Mouse (Mus musculus): ENCODE results near the gene Krt24. TPM values are rescaled to one million over a fixed set of nuclear protein-coding genes. Genes with fewer than 3 reads are reported as not detected.

Gene Krt24
- total and polyA plus RNA-seq, 3 experiments, result not detected

DNA sequence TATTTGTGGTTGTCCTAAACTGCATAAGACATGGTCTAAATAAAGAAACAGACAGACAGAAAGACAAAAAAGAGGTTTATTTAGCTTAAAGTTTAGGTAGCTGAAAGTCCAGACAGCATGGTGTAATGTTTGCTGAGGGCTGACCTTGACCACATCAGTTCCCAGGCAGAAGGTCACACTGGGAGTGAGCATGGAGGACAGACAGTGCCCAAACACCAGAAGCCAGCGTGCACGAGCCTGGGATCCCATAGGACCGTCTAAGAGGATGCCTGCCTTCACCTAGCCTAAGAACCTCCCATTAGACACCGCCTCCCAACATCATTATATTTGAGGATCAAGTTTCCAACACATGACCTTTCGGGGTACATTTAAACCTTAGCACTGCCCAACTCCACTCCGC lies 9.4 kb downstream of the Krt24 start:
- no peak overlapping the region for H3K27ac ChIP-seq (ENCODE audit: control insufficient read depth, low read depth, low read length)
- H3K9ac ChIP-seq (ENCODE audit: control insufficient read depth, low read depth, low read length, poor library complexity, severe bottlenecking), result no peak overlapping the region
- no peak for DNase-seq (ENCODE audit: low read depth, low spot score)
- no peaks in the 10 kb centered on the region for H3K79me2 ChIP-seq (ENCODE audit: control insufficient read depth, insufficient read depth, low read length, poor library complexity)
- no peaks in the 10 kb centered on the region for H3K36me3 ChIP-seq (ENCODE audit: control insufficient read depth in 1 of 2, insufficient read depth in 2 of 2, low read length in 2 of 2)
- H3K27me3 ChIP-seq (ENCODE audit: control insufficient read depth in 1 of 2, insufficient read depth in 2 of 2, low read length in 2 of 2), result peaks cover 11 to 13% of the 10 kb centered on the region in 2 experiments
- no peaks in the 10 kb centered on the region for H3K9me3 ChIP-seq (replicated peaks; ENCODE audit: insufficient read depth, low read length)
- H3K4me3 ChIP-seq (ENCODE audit: control insufficient read depth in 1 of 2, insufficient read depth in 1 of 2, low read depth in 2 of 2, low read length in 2 of 2), result no peak overlapping the region
- H3K4me1 ChIP-seq (ENCODE audit: control insufficient read depth in 1 of 2, insufficient read depth in 2 of 2, low read length in 2 of 2), result no peaks in the 10 kb centered on the region
- no peak for TF ChIP-seq RCOR1 (IDR thresholded peaks at IDR 0.05; ENCODE audit: low read depth, low read length)
- no peak for TF ChIP-seq ZMIZ1 (IDR thresholded peaks at IDR 0.05; ENCODE audit: low read depth, low read length)
- no peak for TF ChIP-seq ZNF384 (IDR thresholded peaks at IDR 0.05; ENCODE audit: low read depth, low read length)
- no peak for TF ChIP-seq EP300 (IDR thresholded peaks at IDR 0.05; ENCODE audit: low read depth in 1 of 2, low read length in 2 of 2)
- no peak for TF ChIP-seq NELFE (IDR thresholded peaks at IDR 0.05; ENCODE audit: low read depth, low read length)
- TF ChIP-seq USF1 (IDR thresholded peaks at IDR 0.05; ENCODE audit: low read depth, low read length), result no peak
- TF ChIP-seq CHD2 (IDR thresholded peaks at IDR 0.05; ENCODE audit: low read length), result no peak
- TF ChIP-seq ETS1 (IDR thresholded peaks at IDR 0.05; ENCODE audit: low read depth, low read length), result no peak
- no peak for TF ChIP-seq RAD21 (IDR thresholded peaks at IDR 0.05; ENCODE audit: low read depth, low read length)
- TF ChIP-seq TAL1 (IDR thresholded peaks at IDR 0.05; ENCODE audit: low read length), result no peak
- no peak for TF ChIP-seq CHD1 (IDR thresholded peaks at IDR 0.05; ENCODE audit: low read depth, low read length)
- TF ChIP-seq MAX (IDR thresholded peaks at IDR 0.05; ENCODE audit: low read length), result no peak
- TF ChIP-seq GATA1 (IDR thresholded peaks at IDR 0.05; ENCODE audit: low read depth, low read length), result no peak
- TF ChIP-seq MAFK (IDR thresholded peaks at IDR 0.05; ENCODE audit: borderline replicate concordance, low read depth, low read length), result no peak
- TF ChIP-seq BHLHE40 (IDR thresholded peaks at IDR 0.05; ENCODE audit: borderline replicate concordance, low read depth, low read length), result no peak
- TF ChIP-seq POLR2AphosphoS5 (IDR thresholded peaks at IDR 0.05; ENCODE audit: borderline replicate concordance, low read depth, low read length), result no peak
- TF ChIP-seq JUND (IDR thresholded peaks at IDR 0.05; ENCODE audit: low read depth, low read length), result no peak
- TF ChIP-seq MAZ (IDR thresholded peaks at IDR 0.05; ENCODE audit: low read depth, low read length), result no peak

- no peak overlapping the region for H3K4me3 ChIP-seq (ENCODE audit: control insufficient read depth in 1 of 2, insufficient read depth in 1 of 2, low read depth in 2 of 2, low read length in 2 of 2)
- H3K79me2 ChIP-seq (ENCODE audit: control insufficient read depth, insufficient read depth, low read length, poor library complexity), result no peaks in the 10 kb centered on the region
- TF ChIP-seq ZKSCAN1 (IDR thresholded peaks at IDR 0.05; ENCODE audit: low read depth, low read length) (no peak), USF2 (IDR thresholded peaks at IDR 0.05; ENCODE audit: borderline replicate concordance in 1 of 2, insufficient read depth in 1 of 2, low read depth in 1 of 2, low read length in 2 of 2) (no peak), NRF1 (IDR thresholded peaks at IDR 0.05; ENCODE audit: insufficient read depth, low read depth, low read length, poor library complexity, severe bottlenecking) (no peak), MAFK (IDR thresholded peaks at IDR 0.05; ENCODE audit: borderline replicate concordance, low read depth, low read length) (no peak), POLR2A (IDR thresholded peaks at IDR 0.05; ENCODE audit: control insufficient read depth in 1 of 2, insufficient read depth in 1 of 2, low read depth in 1 of 2, low read length in 2 of 2, poor library complexity in 1 of 2) (no peak), ZNF384 (IDR thresholded peaks at IDR 0.05; ENCODE audit: low read depth, low read length) (no peak), TCF12 (IDR thresholded peaks at IDR 0.05; ENCODE audit: low read depth, low read length) (no peak), SMC3 (IDR thresholded peaks at IDR 0.05; ENCODE audit: low read depth, low read length) (no peak), HCFC1 (IDR thresholded peaks at IDR 0.05; ENCODE audit: low read depth, low read length) (no peak), MYB (IDR thresholded peaks at IDR 0.05; ENCODE audit: low read depth, low read length) (no peak), GATA1 (IDR thresholded peaks at IDR 0.05; ENCODE audit: low read depth, low read length) (no peak), TAL1 (IDR thresholded peaks at IDR 0.05; ENCODE audit: low read length) (no peak), UBTF (IDR thresholded peaks at IDR 0.05; ENCODE audit: borderline replicate concordance, insufficient read depth, low read depth, low read length) (no peak), MAZ (IDR thresholded peaks at IDR 0.05; ENCODE audit: low read depth, low read length) (no peak), MEF2A (IDR thresholded peaks at IDR 0.05; ENCODE audit: extremely low read depth, insufficient replicate concordance, low read depth, low read length, poor library complexity, severe bottlenecking) (no peak), GABPA (IDR thresholded peaks at IDR 0.05; ENCODE audit: low read depth, low read length) (no peak), CHD2 (IDR thresholded peaks at IDR 0.05; ENCODE audit: low read length) (no peak)
- H3K4me1 ChIP-seq (ENCODE audit: control insufficient read depth in 1 of 2, insufficient read depth in 2 of 2, low read length in 2 of 2), result no peaks in the 10 kb centered on the region
- H3K36me3 ChIP-seq (ENCODE audit: control insufficient read depth in 1 of 2, insufficient read depth in 2 of 2, low read length in 2 of 2), result no peaks in the 10 kb centered on the region
- no peaks in the 10 kb centered on the region for H3K9me3 ChIP-seq (replicated peaks; ENCODE audit: insufficient read depth, low read length)
- H3K9ac ChIP-seq (ENCODE audit: control insufficient read depth, low read depth, low read length, poor library complexity, severe bottlenecking), result no peak overlapping the region
- H3K27me3 ChIP-seq (ENCODE audit: control insufficient read depth in 1 of 2, insufficient read depth in 2 of 2, low read length in 2 of 2), result peaks cover 11 to 26% of the 10 kb centered on the region in 2 experiments
- no peak overlapping the region for H3K27ac ChIP-seq (ENCODE audit: control insufficient read depth, low read depth, low read length)
- DNase-seq (ENCODE audit: low read depth, low spot score), result no peak
These were observed 12.3 kb downstream of the Krt24 start for GRCm38 (mm10) chr11:99272721-99273120.
